Mouse (Mus musculus) olfactory bulb, adult 2 months (tissue): ENCODE results near the gene Tspan4. TPM values are rescaled to one million over a fixed set of nuclear protein-coding genes. Genes with fewer than 3 reads are reported as not detected.
A peak's percentile ranks its signal among the peaks of the same experiment; 100 is the strongest.

Source experiments
- H3K27ac ChIP-seq: fragments of 200-500 bp; 2 replicates; pipeline ENCODE4 v1.5.1; 2012; ENCODE audit warnings: low read depth, low read length; ENCODE audit not compliant: insufficient read depth
- H3K4me1 ChIP-seq: fragments of 200-500 bp; 2 replicates; pipeline ENCODE4 v1.6.1; 2012; ENCODE audit warnings: low read length; ENCODE audit not compliant: control insufficient read depth, insufficient read depth
- H3K4me3 ChIP-seq: fragments of 200-500 bp; 2 replicates; pipeline ENCODE4 v1.5.1; 2012; ENCODE audit warnings: mild to moderate bottlenecking, low read depth, low read length, moderate library complexity; ENCODE audit not compliant: insufficient read depth
- CTCF ChIP-seq: fragments of 200-500 bp; IDR thresholded peaks from 2 replicates; pipeline ENCODE4 v1.5.1; 2012; ENCODE audit warnings: low read depth, mild to moderate bottlenecking, low read length, moderate library complexity; ENCODE audit not compliant: insufficient read depth
- POLR2A ChIP-seq: fragments of 200-500 bp; IDR thresholded peaks from 2 replicates; pipeline ENCODE4 v1.6.1; 2012; ENCODE audit warnings: mild to moderate bottlenecking, low read depth, low read length, moderate library complexity; ENCODE audit not compliant: insufficient read depth
- WGBS: fragments of 180-500 bp; shearing (Covaris S2); methylation state at CpG from one replicate; pipeline ENCODE4 v1.1.7; 2018; 5-methylcytosine and 5-hydroxymethylcytosine counted together
- polyA plus RNA-seq: library from polyadenylated mRNA; stranded (reverse); fragments of >200 nt; gene quantifications from 2 replicates; pipeline ENCODE4 v1.2.4, GENCODE M21; 2012; ENCODE audit warnings: low replicate concordance; ENCODE audit not compliant: missing spikeins, insufficient read depth, insufficient read length

Tspan4 gene
- polyA plus RNA-seq, 1 experiment = not detected

GRCm38 (mm10) chr7:141480842-141481497 is 5.9 kb downstream of the Tspan4 start:
- Histone ChIP-seq H3K4me3 (no peak overlapping the region; the same call in 1 of the 2 replicates), H3K27ac (no peak overlapping the region), H3K4me1 (peaks cover 28% of the 10 kb centered on the region)
- TF ChIP-seq POLR2A (no peak), CTCF (peak; percentile 81)
- WGBS = 6% methylated on average over 10 of the region's 10 CpGs

GRCm38 (mm10) chr7:141481498-141482401 is 6.7 kb downstream of the Tspan4 start:
- TF ChIP-seq POLR2A (no peak), CTCF (no peak)
- Histone ChIP-seq H3K4me3 (peak overlapping the region; percentile 56), H3K27ac (no peak overlapping the region), H3K4me1 (peaks cover 20% of the 10 kb centered on the region)
- whole genome bisulfite sequencing = 2% methylated on average over 81 of the region's 81 CpGs

- TF ChIP-seq CTCF = no peak
- TF ChIP-seq POLR2A = no peak
- H3K4me3 ChIP-seq = peak overlapping the region; percentile 56
- no peak overlapping the region for H3K27ac ChIP-seq
- WGBS = 9% methylated on average over 11 of the region's 11 CpGs
- peaks cover 19% of the 10 kb centered on the region for H3K4me1 ChIP-seq
These were observed 7.5 kb downstream of the Tspan4 start for GRCm38 (mm10) chr7:141482531-141483024.

GRCm38 (mm10) chr7:141483114-141483653 is 8.1 kb downstream of the Tspan4 start:
- H3K4me1 ChIP-seq = peaks cover 19% of the 10 kb centered on the region
- no peak for TF ChIP-seq CTCF
- TF ChIP-seq POLR2A = no peak
- no peak overlapping the region for H3K4me3 ChIP-seq
- H3K27ac ChIP-seq = no peak overlapping the region
- WGBS = 74% methylated on average over 6 of the region's 6 CpGs

GRCm38 (mm10) chr7:141484186-141485120 is 9.4 kb downstream of the Tspan4 start:
- TF ChIP-seq CTCF = no peak
- TF ChIP-seq POLR2A = no peak
- Histone ChIP-seq H3K4me3 (no peak overlapping the region), H3K27ac (no peak overlapping the region), H3K4me1 (peaks cover 19% of the 10 kb centered on the region)
- 89% methylated on average over 5 of the region's 5 CpGs for WGBS

GRCm38 (mm10) chr7:141485186-141485585 is 10.1 kb downstream of the Tspan4 start:
- 84% methylated on average over 2 of the region's 2 CpGs for WGBS
- no peak for TF ChIP-seq CTCF
- TF ChIP-seq POLR2A = no peak
- Histone ChIP-seq H3K27ac (no peak overlapping the region), H3K4me3 (no peak overlapping the region), H3K4me1 (peaks cover 19% of the 10 kb centered on the region)

GRCm38 (mm10) chr7:141485606-141486005 is 10.6 kb downstream of the Tspan4 start:
- WGBS = 73% methylated on average over 2 of the region's 2 CpGs
- TF ChIP-seq CTCF = no peak
- no peak for TF ChIP-seq POLR2A
- no peak overlapping the region for H3K27ac ChIP-seq
- H3K4me3 ChIP-seq = no peak overlapping the region
- peaks cover 19% of the 10 kb centered on the region for H3K4me1 ChIP-seq

- no peak for TF ChIP-seq CTCF
- no peak overlapping the region for H3K27ac ChIP-seq
- 75% methylated on average over 1 of the region's 1 CpGs for WGBS
- no peak overlapping the region for H3K4me3 ChIP-seq
- H3K4me1 ChIP-seq = peaks cover 15% of the 10 kb centered on the region
These were observed 11.2 kb downstream of the Tspan4 start for GRCm38 (mm10) chr7:141486239-141486638.
